In genomic region chr1:131053239-131053638, GRCm38 (mm10) we compare ENCODE assay signal across 9 mouse cellular contexts. TPM values are rescaled to one million over a fixed set of nuclear protein-coding genes. Genes with fewer than 3 reads are reported as not detected.
A peak's percentile ranks its signal among the peaks of the same experiment; 100 is the strongest.
DNase-seq lines count a peak whose midpoint lies in the region; ATAC-seq lines count a peak whose summit lies in the region.
"Had no signal": no experiment of that assay in that cellular context is flagged by ENCODE, and none has a peak within 500 bp of the region (broad histone marks: within the 10 kb centered on the region; RNA-seq: fewer than 3 reads in every experiment).

No protein-coding gene starts in this region.

- H3K4me1 ChIP-seq in hindbrain, embryonic 14.5 days (replicated peaks; ENCODE audit: control insufficient read depth, insufficient read depth, low read length): no peaks in the 10 kb centered on the region; the same call in 1 of the 2 replicates
- peaks cover 10% of the 10 kb centered on the region for H3K4me1 ChIP-seq in lung, embryonic 16.5 days (replicated peaks; ENCODE audit: control insufficient read depth, insufficient read depth, low read length)

- no peak overlapping the region for H3K4me3 ChIP-seq in hindbrain, embryonic 14.5 days (replicated peaks; ENCODE audit: low read length)
- no peak overlapping the region for H3K4me3 ChIP-seq in lung, embryonic 16.5 days (ENCODE audit: low read length)
- H3K4me3 ChIP-seq: limb, embryonic 15.5 days had no signal

- H3K27me3 ChIP-seq in hindbrain, embryonic 14.5 days (ENCODE audit: control insufficient read depth, insufficient read depth, low read length): no peaks in the 10 kb centered on the region
- H3K27me3 ChIP-seq in lung, embryonic 16.5 days (ENCODE audit: control insufficient read depth, insufficient read depth, low read depth, low read length): no peaks in the 10 kb centered on the region
- H3K27me3 ChIP-seq: limb, embryonic 15.5 days had no signal

- no peak overlapping the region for H3K9ac ChIP-seq in hindbrain, embryonic 14.5 days
- H3K9ac ChIP-seq in lung, embryonic 16.5 days (ENCODE audit: low read length): no peak overlapping the region
- H3K9ac ChIP-seq: limb, embryonic 15.5 days had no signal

- H3K9me3 ChIP-seq in hindbrain, embryonic 14.5 days (ENCODE audit: control insufficient read depth, low read length): no peaks in the 10 kb centered on the region
- no peaks in the 10 kb centered on the region for H3K9me3 ChIP-seq in lung, embryonic 16.5 days (ENCODE audit: control insufficient read depth, low read length)
- H3K9me3 ChIP-seq: limb, embryonic 15.5 days had no signal

- H3K4me2 ChIP-seq in hindbrain, embryonic 14.5 days (replicated peaks): no peak overlapping the region
- no peak overlapping the region for H3K4me2 ChIP-seq in lung, embryonic 16.5 days (ENCODE audit: low read depth, low read length)
- H3K4me2 ChIP-seq: limb, embryonic 15.5 days had no signal

- H3K36me3 ChIP-seq in hindbrain, embryonic 14.5 days (replicated peaks; ENCODE audit: control insufficient read depth, insufficient read depth): peaks cover 49% of the 10 kb centered on the region
- peaks cover 37% of the 10 kb centered on the region for H3K36me3 ChIP-seq in lung, embryonic 16.5 days (ENCODE audit: control insufficient read depth, insufficient read depth, low read length)

- DNase-seq in NIH3T3 (ENCODE audit: low read depth): peak; percentile 86
- DNase-seq in cerebellum, adult 8-10 months: peak; percentile 48
- DNase-seq in frontal cortex, postnatal 25 days (ENCODE audit: low spot score in 2 of 2): peak; percentile 28 to 54
- DNase-seq in hindbrain, embryonic 14.5 days (ENCODE audit: low spot score): peak; percentile 93
- peak; percentile 73 to 78 for DNase-seq in layer of hippocampus, postnatal 10 days (ENCODE audit: low spot score in 2 of 2)
- DNase-seq in ovary, postnatal 36 days (ENCODE audit: low spot score): peak; percentile 43
- no peak for DNase-seq in urinary bladder, adult 18-20 months (ENCODE audit: low spot score in 2 of 2)

- 1% methylated on average over 8 of the region's 8 CpGs for WGBS in hindbrain, embryonic 14.5 days
- 9% methylated on average over 8 of the region's 8 CpGs for WGBS in lung, embryonic 16.5 days

- ATAC-seq in hindbrain, embryonic 14.5 days (ENCODE audit: low FRiP score): peak; percentile 72
- ATAC-seq in lung, embryonic 16.5 days (ENCODE audit: low read depth): peak; percentile 77

- no peak overlapping the region for H3K27ac ChIP-seq in hindbrain, embryonic 14.5 days
- H3K27ac ChIP-seq in lung, embryonic 16.5 days (ENCODE audit: low read length): 0 out of 2 replicates have a peak overlapping the region, but pooled peaks have one; percentile 32
- H3K27ac ChIP-seq: limb, embryonic 15.5 days had no signal

RNA-seq across cellular contexts. Expression of gene Il10, which starts 33.6 kb away (rescaled TPM):
- polyA plus RNA-seq in hindbrain, embryonic 14.5 days (2014; fragmentation: Nextera tagmentation; extraction: Ambion mirVana): not detected in 2 replicates
- total RNA-seq in layer of hippocampus, postnatal 10 days (2021): not detected
- polyA plus RNA-seq in lung, embryonic 16.5 days (2015; fragmentation: Nextera tagmentation; extraction: Ambion mirVana): not detected in 2 replicates
- polyA plus RNA-seq: limb, embryonic 15.5 days had no signal

RNA-seq across cellular contexts. Expression of gene Mapkapk2, which starts 44.4 kb away (rescaled TPM):
- 22.5 and 23.7 TPM in 2 replicates for polyA plus RNA-seq in hindbrain, embryonic 14.5 days (2014; fragmentation: Nextera tagmentation; extraction: Ambion mirVana)
- total RNA-seq in layer of hippocampus, postnatal 10 days (2021): 10 to 100 TPM; 31.2 to 34.0 TPM
- 28.7 and 41.3 TPM in 2 replicates for polyA plus RNA-seq in lung, embryonic 16.5 days (2015; fragmentation: Nextera tagmentation; extraction: Ambion mirVana)

Comparison
In these comparisons a context has a peak if more than half of its experiments do, and no peak if none do; other contexts are left out.
1. DNase-seq: peak in NIH3T3 (single experiment), cerebellum, adult 8-10 months (single experiment), frontal cortex, postnatal 25 days (2 of 2), hindbrain, embryonic 14.5 days (single experiment), layer of hippocampus, postnatal 10 days (2 of 2) and ovary, postnatal 36 days (single experiment); none in urinary bladder, adult 18-20 months (0 of 2).